Mouse (Mus musculus): ENCODE measurements around the gene Snx19. TPM values are rescaled to one million over a fixed set of nuclear protein-coding genes. Genes with fewer than 3 reads are reported as not detected.
A peak's percentile ranks its signal among the peaks of the same experiment; 100 is the strongest.

The Snx19 gene
- polyA plus RNA-seq, 1 experiment, result 8.0 TPM

DNA sequence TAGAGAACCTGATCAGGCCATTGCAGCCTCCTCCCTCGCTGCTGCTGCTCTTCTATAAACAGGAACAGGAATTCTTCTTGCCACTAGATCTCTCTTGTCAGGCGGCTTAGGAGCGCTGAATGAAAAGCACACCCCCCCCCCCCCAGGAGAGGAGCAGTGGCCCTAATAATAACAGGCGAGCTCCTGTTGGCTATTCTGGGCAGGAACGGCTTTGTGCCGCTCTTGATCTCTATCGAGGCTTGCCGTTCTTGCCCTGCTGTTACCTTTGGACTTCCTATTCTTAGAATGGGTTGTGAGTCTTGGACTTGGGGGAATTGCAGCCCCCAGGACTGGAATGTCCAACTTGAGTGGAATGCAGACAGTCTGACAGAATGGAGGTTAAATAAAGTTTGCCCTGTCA, 33.6 kb downstream of the Snx19 start:
- no peaks in the 10 kb centered on the region for H3K4me1 ChIP-seq (ENCODE audit: control insufficient read depth, insufficient read depth, low read length)
- TF ChIP-seq EP300 (IDR thresholded peaks at IDR 0.05; ENCODE audit: insufficient read depth, low read depth, low read length) (no peak), POLR2A (IDR thresholded peaks at IDR 0.05; ENCODE audit: insufficient read depth, low read length) (no peak), CTCF (IDR thresholded peaks at IDR 0.05; ENCODE audit: low read depth, low read length) (no peak)
- no peak overlapping the region for H3K27ac ChIP-seq (ENCODE audit: insufficient read depth, low read length)
- H3K27me3 ChIP-seq (ENCODE audit: control insufficient read depth, insufficient read depth, low read length, poor library complexity, severe bottlenecking), result no peaks in the 10 kb centered on the region
- no peak overlapping the region for H3K9ac ChIP-seq (ENCODE audit: low read depth, poor library complexity, severe bottlenecking)
- no peaks in the 10 kb centered on the region for H3K9me3 ChIP-seq (replicated peaks; ENCODE audit: control insufficient read depth, insufficient read depth, low read length, poor library complexity, severe bottlenecking)
- no peaks in the 10 kb centered on the region for H3K36me3 ChIP-seq (ENCODE audit: control insufficient read depth, insufficient read depth, low read length, poor library complexity, severe bottlenecking)
- no peak overlapping the region for H3K4me3 ChIP-seq (ENCODE audit: low read depth, low read length)

DNA sequence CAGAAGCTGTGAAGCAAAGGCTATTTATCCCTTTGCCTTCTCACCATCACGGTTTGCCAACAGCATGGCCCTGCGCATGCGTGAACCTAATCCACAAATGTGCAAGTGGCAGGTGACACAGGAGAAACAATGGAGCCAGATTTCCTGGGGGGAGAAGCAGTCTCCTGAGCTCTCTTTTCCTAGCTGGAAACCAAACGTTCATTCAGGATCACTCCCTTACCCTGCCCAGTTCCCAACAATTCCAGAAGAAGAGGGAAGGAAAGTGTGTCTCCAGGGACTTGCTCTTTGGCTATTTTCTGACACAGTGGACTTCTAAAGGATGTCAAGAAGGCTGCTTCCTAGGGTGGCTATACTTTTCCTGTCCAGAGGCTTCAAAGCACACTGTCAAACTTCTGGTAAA, 37.8 kb downstream of the Snx19 start:
- H3K27ac ChIP-seq (ENCODE audit: insufficient read depth, low read length), result no peak overlapping the region
- H3K4me1 ChIP-seq (ENCODE audit: control insufficient read depth, insufficient read depth, low read length), result no peaks in the 10 kb centered on the region
- no peaks in the 10 kb centered on the region for H3K27me3 ChIP-seq (ENCODE audit: control insufficient read depth, insufficient read depth, low read length, poor library complexity, severe bottlenecking)
- no peaks in the 10 kb centered on the region for H3K9me3 ChIP-seq (replicated peaks; ENCODE audit: control insufficient read depth, insufficient read depth, low read length, poor library complexity, severe bottlenecking)
- H3K9ac ChIP-seq (ENCODE audit: low read depth, poor library complexity, severe bottlenecking), result no peak overlapping the region
- H3K4me3 ChIP-seq (ENCODE audit: low read depth, low read length), result no peak overlapping the region
- no peaks in the 10 kb centered on the region for H3K36me3 ChIP-seq (ENCODE audit: control insufficient read depth, insufficient read depth, low read length, poor library complexity, severe bottlenecking)
- TF ChIP-seq EP300 (IDR thresholded peaks at IDR 0.05; ENCODE audit: insufficient read depth, low read depth, low read length), result no peak
- no peak for TF ChIP-seq POLR2A (IDR thresholded peaks at IDR 0.05; ENCODE audit: insufficient read depth, low read length)
- no peak for TF ChIP-seq CTCF (IDR thresholded peaks at IDR 0.05; ENCODE audit: low read depth, low read length)

DNA sequence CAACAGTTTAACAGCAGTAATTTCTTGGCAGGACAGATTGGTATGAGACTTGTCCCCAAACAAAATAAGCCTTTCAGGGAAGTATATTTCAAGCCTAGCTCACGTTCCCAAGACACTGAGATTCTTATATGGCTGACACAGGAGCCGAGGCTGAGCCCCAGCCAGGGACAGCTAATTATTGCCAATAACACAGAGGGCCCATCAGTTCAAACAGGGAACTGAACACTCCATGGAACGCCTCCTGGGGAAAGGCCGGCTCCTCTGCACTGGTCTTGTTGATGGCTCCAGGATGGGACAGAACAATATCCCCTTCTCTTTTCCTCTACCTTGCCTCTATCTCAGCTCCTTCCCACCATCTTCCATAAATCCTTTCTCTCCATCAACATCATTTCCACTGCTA, 53.1 kb downstream of the Snx19 start:
- TF ChIP-seq POLR2A (IDR thresholded peaks at IDR 0.05; ENCODE audit: insufficient read depth, low read length), result no peak
- TF ChIP-seq CTCF (IDR thresholded peaks at IDR 0.05; ENCODE audit: low read depth, low read length), result no peak
- no peak for TF ChIP-seq EP300 (IDR thresholded peaks at IDR 0.05; ENCODE audit: insufficient read depth, low read depth, low read length)

DNA sequence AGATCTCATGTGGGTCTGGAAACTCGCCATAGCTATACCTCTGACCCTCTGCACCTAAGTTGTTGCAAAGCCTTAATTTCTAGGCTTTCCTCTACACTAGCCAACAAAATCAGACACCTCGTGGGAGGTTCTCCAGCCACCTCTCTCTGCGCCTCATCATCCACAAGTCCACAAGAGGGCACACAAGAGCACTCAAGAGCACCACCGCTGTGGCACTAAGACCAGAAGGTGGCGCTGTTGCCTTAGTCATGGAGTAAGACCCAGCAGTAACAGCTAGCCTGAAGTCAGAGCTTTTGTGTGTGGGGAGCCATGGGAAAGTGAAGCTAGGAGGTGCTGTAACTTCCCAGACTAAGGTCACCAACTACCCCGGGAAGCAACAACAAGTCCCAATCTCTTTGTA, 53.6 kb downstream of the Snx19 start:
- Histone ChIP-seq H3K27ac (ENCODE audit: insufficient read depth, low read length) (no peak overlapping the region), H3K4me3 (ENCODE audit: low read depth, low read length) (no peak overlapping the region), H3K36me3 (ENCODE audit: control insufficient read depth, insufficient read depth, low read length, poor library complexity, severe bottlenecking) (no peaks in the 10 kb centered on the region), H3K9ac (ENCODE audit: low read depth, poor library complexity, severe bottlenecking) (no peak overlapping the region), H3K27me3 (ENCODE audit: control insufficient read depth, insufficient read depth, low read length, poor library complexity, severe bottlenecking) (no peaks in the 10 kb centered on the region), H3K9me3 (replicated peaks; ENCODE audit: control insufficient read depth, insufficient read depth, low read length, poor library complexity, severe bottlenecking) (no peaks in the 10 kb centered on the region), H3K4me1 (ENCODE audit: control insufficient read depth, insufficient read depth, low read length) (no peaks in the 10 kb centered on the region)
- TF ChIP-seq POLR2A (IDR thresholded peaks at IDR 0.05; ENCODE audit: insufficient read depth, low read length), result no peak
- TF ChIP-seq CTCF (IDR thresholded peaks at IDR 0.05; ENCODE audit: low read depth, low read length), result peak; percentile 100

More for the DNA sequence above, 53.1 kb downstream of the Snx19 start:
- Histone ChIP-seq H3K9me3 (replicated peaks; ENCODE audit: control insufficient read depth, insufficient read depth, low read length, poor library complexity, severe bottlenecking) (no peaks in the 10 kb centered on the region), H3K27me3 (ENCODE audit: control insufficient read depth, insufficient read depth, low read length, poor library complexity, severe bottlenecking) (no peaks in the 10 kb centered on the region), H3K4me1 (ENCODE audit: control insufficient read depth, insufficient read depth, low read length) (no peaks in the 10 kb centered on the region), H3K9ac (ENCODE audit: low read depth, poor library complexity, severe bottlenecking) (no peak overlapping the region), H3K27ac (ENCODE audit: insufficient read depth, low read length) (no peak overlapping the region), H3K36me3 (ENCODE audit: control insufficient read depth, insufficient read depth, low read length, poor library complexity, severe bottlenecking) (no peaks in the 10 kb centered on the region), H3K4me3 (ENCODE audit: low read depth, low read length) (no peak overlapping the region)

DNA sequence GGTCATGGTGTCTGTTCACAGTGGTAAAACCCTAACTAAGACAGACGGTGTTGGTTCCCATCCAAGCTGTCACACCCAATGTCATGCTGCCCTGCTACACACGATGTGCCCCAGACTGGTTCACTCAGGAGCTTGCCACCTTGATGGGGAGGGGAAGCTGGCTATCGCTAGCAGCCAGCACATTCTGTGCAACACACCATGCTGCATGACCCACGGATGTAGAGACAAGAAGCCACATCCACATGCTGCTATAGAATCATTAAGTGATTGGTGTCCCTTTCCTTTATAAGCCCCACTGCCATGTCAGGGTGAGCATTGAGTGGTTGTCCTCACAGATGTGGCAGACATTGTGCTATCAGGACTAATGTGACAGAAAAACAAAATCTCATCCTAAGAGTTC, 55.2 kb downstream of the Snx19 start:
- H3K4me1 ChIP-seq (ENCODE audit: control insufficient read depth, insufficient read depth, low read length), result no peaks in the 10 kb centered on the region

DNA sequence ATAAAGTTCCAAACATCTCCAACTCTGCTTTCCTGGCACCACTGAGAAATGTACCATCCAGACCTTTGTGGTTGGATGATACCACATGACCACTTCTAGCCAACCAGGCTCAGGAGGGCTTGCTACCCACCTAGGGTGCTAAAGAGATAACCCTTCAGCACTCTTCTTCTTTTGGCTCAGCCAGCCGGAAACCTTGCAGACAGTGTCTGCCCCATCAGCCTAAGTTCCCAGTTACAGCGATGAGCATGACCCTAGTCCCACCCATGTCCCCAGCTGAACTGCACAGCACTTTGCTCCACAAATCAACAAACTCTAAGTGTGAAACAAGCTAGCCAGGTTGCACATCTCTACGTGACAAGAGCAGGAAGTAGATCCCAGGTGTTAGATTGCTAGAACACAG, 57.3 kb downstream of the Snx19 start:
- H3K4me1 ChIP-seq (ENCODE audit: control insufficient read depth, insufficient read depth, low read length), result no peaks in the 10 kb centered on the region
- H3K9ac ChIP-seq (ENCODE audit: low read depth, poor library complexity, severe bottlenecking), result no peak overlapping the region
- TF ChIP-seq CTCF (IDR thresholded peaks at IDR 0.05; ENCODE audit: low read depth, low read length), result no peak
- TF ChIP-seq POLR2A (IDR thresholded peaks at IDR 0.05; ENCODE audit: insufficient read depth, low read length), result no peak
- no peak for TF ChIP-seq EP300 (IDR thresholded peaks at IDR 0.05; ENCODE audit: insufficient read depth, low read depth, low read length)
- no peaks in the 10 kb centered on the region for H3K27me3 ChIP-seq (ENCODE audit: control insufficient read depth, insufficient read depth, low read length, poor library complexity, severe bottlenecking)
- no peaks in the 10 kb centered on the region for H3K9me3 ChIP-seq (replicated peaks; ENCODE audit: control insufficient read depth, insufficient read depth, low read length, poor library complexity, severe bottlenecking)
- H3K36me3 ChIP-seq (ENCODE audit: control insufficient read depth, insufficient read depth, low read length, poor library complexity, severe bottlenecking), result no peaks in the 10 kb centered on the region
- H3K27ac ChIP-seq (ENCODE audit: insufficient read depth, low read length), result no peak overlapping the region
- no peak overlapping the region for H3K4me3 ChIP-seq (ENCODE audit: low read depth, low read length)

More for the DNA sequence above, 55.2 kb downstream of the Snx19 start:
- TF ChIP-seq CTCF (IDR thresholded peaks at IDR 0.05; ENCODE audit: low read depth, low read length), result no peak
- Histone ChIP-seq H3K9ac (ENCODE audit: low read depth, poor library complexity, severe bottlenecking) (no peak overlapping the region), H3K4me3 (ENCODE audit: low read depth, low read length) (no peak overlapping the region), H3K27ac (ENCODE audit: insufficient read depth, low read length) (no peak overlapping the region), H3K36me3 (ENCODE audit: control insufficient read depth, insufficient read depth, low read length, poor library complexity, severe bottlenecking) (no peaks in the 10 kb centered on the region), H3K27me3 (ENCODE audit: control insufficient read depth, insufficient read depth, low read length, poor library complexity, severe bottlenecking) (no peaks in the 10 kb centered on the region), H3K9me3 (replicated peaks; ENCODE audit: control insufficient read depth, insufficient read depth, low read length, poor library complexity, severe bottlenecking) (no peaks in the 10 kb centered on the region)

Measured in ES-Bruce4 (cell line).